Mouse (Mus musculus): Measurements from ENCODE around the gene Klf13. TPM values are rescaled to one million over a fixed set of nuclear protein-coding genes. Genes with fewer than 3 reads are reported as not detected.

Klf13 gene
- polyA plus RNA-seq, 1 experiment from 2014 or later: 29.0 TPM

GRCm38 (mm10) chr7:63905642-63906041, 33.1 kb downstream of the Klf13 start:
- Histone ChIP-seq H3K9ac (no peak overlapping the region), H3K4me3 (ENCODE audit: low read depth, low read length) (no peak overlapping the region), H3K4me1 (ENCODE audit: insufficient read depth) (peaks cover 11% of the 10 kb centered on the region; the same call in 1 of the 2 replicates), H3K9me3 (ENCODE audit: low read depth, low read length) (no peaks in the 10 kb centered on the region), H3K27me3 (ENCODE audit: insufficient read depth, low read length) (no peaks in the 10 kb centered on the region), H3K27ac (ENCODE audit: low read depth) (no peak overlapping the region), H3K36me3 (ENCODE audit: insufficient read depth) (no peaks in the 10 kb centered on the region), H3K4me2 (no peak overlapping the region)
- 65% methylated on average over 5 of the region's 5 CpGs for WGBS
- ATAC-seq (ENCODE audit: insufficient read depth) (no peak), DNase-seq (no peak)
- TF ChIP-seq CTCF (IDR thresholded peaks at IDR 0.05; ENCODE audit: low read depth): no peak

- no peaks in the 10 kb centered on the region for H3K36me3 ChIP-seq (ENCODE audit: insufficient read depth)
- H3K4me1 ChIP-seq (ENCODE audit: insufficient read depth): peaks cover 7% of the 10 kb centered on the region; the same call in 1 of the 2 replicates
- no peak overlapping the region for H3K4me3 ChIP-seq (ENCODE audit: low read depth, low read length)
- no peak overlapping the region for H3K27ac ChIP-seq (ENCODE audit: low read depth)
- ATAC-seq (ENCODE audit: insufficient read depth) (no peak), DNase-seq (no peak)
- H3K4me2 ChIP-seq: no peak overlapping the region
- no peaks in the 10 kb centered on the region for H3K27me3 ChIP-seq (ENCODE audit: insufficient read depth, low read length)
- no peaks in the 10 kb centered on the region for H3K9me3 ChIP-seq (ENCODE audit: low read depth, low read length)
- no peak for TF ChIP-seq CTCF (IDR thresholded peaks at IDR 0.05; ENCODE audit: low read depth)
- 79% methylated on average over 2 of the region's 2 CpGs for WGBS
- no peak overlapping the region for H3K9ac ChIP-seq
Measured at GRCm38 (mm10) chr7:63905190-63905589, 33.5 kb downstream of the Klf13 start.

- Histone ChIP-seq H3K4me2 (no peak overlapping the region), H3K9me3 (ENCODE audit: low read depth, low read length) (no peaks in the 10 kb centered on the region), H3K27me3 (ENCODE audit: insufficient read depth, low read length) (no peaks in the 10 kb centered on the region), H3K36me3 (ENCODE audit: insufficient read depth) (no peaks in the 10 kb centered on the region), H3K4me1 (ENCODE audit: insufficient read depth) (peaks cover 7% of the 10 kb centered on the region; the same call in 1 of the 2 replicates), H3K27ac (ENCODE audit: low read depth) (no peak overlapping the region; the same call in 1 of the 2 replicates), H3K4me3 (ENCODE audit: low read depth, low read length) (no peak overlapping the region), H3K9ac (no peak overlapping the region)
- 62% methylated on average over 9 of the region's 9 CpGs for WGBS
- TF ChIP-seq CTCF (IDR thresholded peaks at IDR 0.05; ENCODE audit: low read depth): no peak
- DNase-seq (no peak), ATAC-seq (ENCODE audit: insufficient read depth) (no peak)
Measured at GRCm38 (mm10) chr7:63903635-63904380, 34.9 kb downstream of the Klf13 start.

GRCm38 (mm10) chr7:63902604-63903210, 36.0 kb downstream of the Klf13 start:
- no peak overlapping the region for H3K4me3 ChIP-seq (ENCODE audit: low read depth, low read length)
- H3K27me3 ChIP-seq (ENCODE audit: insufficient read depth, low read length): no peaks in the 10 kb centered on the region
- no peak for DNase-seq
- no peaks in the 10 kb centered on the region for H3K36me3 ChIP-seq (ENCODE audit: insufficient read depth)
- H3K9me3 ChIP-seq (ENCODE audit: low read depth, low read length): no peaks in the 10 kb centered on the region
- H3K27ac ChIP-seq (ENCODE audit: low read depth): no peak overlapping the region
- H3K4me2 ChIP-seq: no peak overlapping the region
- peaks cover 7% of the 10 kb centered on the region; the same call in 1 of the 2 replicates for H3K4me1 ChIP-seq (ENCODE audit: insufficient read depth)
- H3K9ac ChIP-seq: no peak overlapping the region
- WGBS: 41% methylated on average over 3 of the region's 3 CpGs
- TF ChIP-seq CTCF (IDR thresholded peaks at IDR 0.05; ENCODE audit: low read depth): no peak
- no peak for ATAC-seq (ENCODE audit: insufficient read depth)

- no peaks in the 10 kb centered on the region for H3K9me3 ChIP-seq (ENCODE audit: low read depth, low read length)
- no peaks in the 10 kb centered on the region for H3K27me3 ChIP-seq (ENCODE audit: insufficient read depth, low read length)
- ATAC-seq (ENCODE audit: insufficient read depth) (no peak), DNase-seq (no peak)
- no peaks in the 10 kb centered on the region for H3K36me3 ChIP-seq (ENCODE audit: insufficient read depth)
- H3K4me2 ChIP-seq: no peak overlapping the region
- peaks cover 14% of the 10 kb centered on the region for H3K4me1 ChIP-seq (ENCODE audit: insufficient read depth)
- no peak overlapping the region for H3K27ac ChIP-seq (ENCODE audit: low read depth)
- H3K9ac ChIP-seq: no peak overlapping the region
- no peak for TF ChIP-seq CTCF (IDR thresholded peaks at IDR 0.05; ENCODE audit: low read depth)
- H3K4me3 ChIP-seq (ENCODE audit: low read depth, low read length): no peak overlapping the region
- 62% methylated on average over 3 of the region's 3 CpGs for WGBS
Measured at GRCm38 (mm10) chr7:63901942-63902341, 36.8 kb downstream of the Klf13 start.

- no peaks in the 10 kb centered on the region for H3K36me3 ChIP-seq (ENCODE audit: insufficient read depth)
- H3K4me1 ChIP-seq (ENCODE audit: insufficient read depth): peaks cover 19% of the 10 kb centered on the region
- no peaks in the 10 kb centered on the region for H3K9me3 ChIP-seq (ENCODE audit: low read depth, low read length)
- H3K4me3 ChIP-seq (ENCODE audit: low read depth, low read length): no peak overlapping the region
- no peak for TF ChIP-seq CTCF (IDR thresholded peaks at IDR 0.05; ENCODE audit: low read depth)
- no peak overlapping the region for H3K9ac ChIP-seq
- ATAC-seq (ENCODE audit: insufficient read depth) (no peak), DNase-seq (no peak)
- no peaks in the 10 kb centered on the region for H3K27me3 ChIP-seq (ENCODE audit: insufficient read depth, low read length)
- H3K27ac ChIP-seq (ENCODE audit: low read depth): no peak overlapping the region
- 70% methylated on average over 11 of the region's 11 CpGs for WGBS
- H3K4me2 ChIP-seq: no peak overlapping the region
Measured at GRCm38 (mm10) chr7:63901346-63901745, 37.4 kb downstream of the Klf13 start.

- no peak overlapping the region for H3K4me3 ChIP-seq (ENCODE audit: low read depth, low read length)
- H3K36me3 ChIP-seq (ENCODE audit: insufficient read depth): no peaks in the 10 kb centered on the region
- no peak overlapping the region for H3K9ac ChIP-seq
- no peak for DNase-seq
- TF ChIP-seq CTCF (IDR thresholded peaks at IDR 0.05; ENCODE audit: low read depth): no peak
- no peak for ATAC-seq (ENCODE audit: insufficient read depth)
- H3K4me1 ChIP-seq (ENCODE audit: insufficient read depth): peaks cover 19% of the 10 kb centered on the region
- H3K9me3 ChIP-seq (ENCODE audit: low read depth, low read length): no peaks in the 10 kb centered on the region
- no peak overlapping the region for H3K27ac ChIP-seq (ENCODE audit: low read depth)
- 81% methylated on average over 2 of the region's 2 CpGs for WGBS
- H3K27me3 ChIP-seq (ENCODE audit: insufficient read depth, low read length): no peaks in the 10 kb centered on the region
- H3K4me2 ChIP-seq: no peak overlapping the region
Measured at GRCm38 (mm10) chr7:63900411-63900810, 38.3 kb downstream of the Klf13 start.

Measured in lung, embryonic 14.5 days (tissue).